In genomic region chr7:65213216-65213925, GRCm38 (mm10) we compare ENCODE assay signal across 12 mouse cellular contexts. TPM values are rescaled to one million over a fixed set of nuclear protein-coding genes. Genes with fewer than 3 reads are reported as not detected.
DNase-seq lines count a peak whose midpoint lies in the region; ATAC-seq and TF ChIP-seq lines count a peak whose summit lies in the region.
"Had no signal": no experiment of that assay in that cellular context is flagged by ENCODE, and none has a peak within 500 bp of the region (broad histone marks: within the 10 kb centered on the region; RNA-seq: fewer than 3 reads in every experiment).

No protein-coding gene starts in this region.

- H3K4me3 ChIP-seq in cerebellum, adult 2 months (replicated peaks; ENCODE audit: insufficient read depth, low read depth, low read length), result no peak overlapping the region
- no peak overlapping the region for H3K4me3 ChIP-seq in forebrain, embryonic 14.5 days (ENCODE audit: low read depth, low read length)
- H3K4me3 ChIP-seq: embryonic facial prominence, embryonic 12.5 days; midbrain, embryonic 10.5 days had no signal

- H3K4me1 ChIP-seq in cerebellum, adult 2 months (ENCODE audit: control insufficient read depth, insufficient read depth, low read length), result no peaks in the 10 kb centered on the region
- H3K4me1 ChIP-seq in forebrain, embryonic 14.5 days (ENCODE audit: control insufficient read depth, insufficient read depth, low read length), result no peaks in the 10 kb centered on the region
- H3K4me1 ChIP-seq: embryonic facial prominence, embryonic 12.5 days had no signal

- 80% methylated on average over 14 of the region's 14 CpGs for WGBS in cerebellum, adult 2 months
- WGBS in forebrain, embryonic 14.5 days, result 89% methylated on average over 14 of the region's 14 CpGs

- TF ChIP-seq POLR2A in cerebellum, adult 2 months (IDR thresholded peaks at IDR 0.05; ENCODE audit: borderline replicate concordance, insufficient read depth, low read length), result no peak

- H3K9ac ChIP-seq in forebrain, embryonic 14.5 days (ENCODE audit: low read length), result no peak overlapping the region
- H3K9ac ChIP-seq: embryonic facial prominence, embryonic 12.5 days had no signal

- DNase-seq in cerebellum, postnatal 14 days, result peak; percentile 11 to 15
- no peak for DNase-seq in cerebellum, adult 2 months
- peak; percentile 48 to 59 for DNase-seq in urinary bladder, adult 18-20 months (ENCODE audit: low spot score in 2 of 2)
- no peak for DNase-seq in urinary bladder, postnatal 10 days (ENCODE audit: low spot score)
- DNase-seq in lung, adult 18-20 months, result peak; percentile 87 to 90
- peak; percentile 67 to 70 for DNase-seq in urinary bladder, postnatal 36 days (ENCODE audit: low spot score in 2 of 2)
- DNase-seq in forebrain, embryonic 14.5 days (ENCODE audit: low spot score), result no peak
- DNase-seq: right cerebral cortex, postnatal 14 days had no signal

- H3K4me2 ChIP-seq in forebrain, embryonic 14.5 days (ENCODE audit: low read length), result no peak overlapping the region
- H3K4me2 ChIP-seq: embryonic facial prominence, embryonic 12.5 days had no signal

- no peaks in the 10 kb centered on the region for H3K27me3 ChIP-seq in cerebellum, adult 2 months (ENCODE audit: control insufficient read depth, insufficient read depth, low read length)
- no peaks in the 10 kb centered on the region for H3K27me3 ChIP-seq in forebrain, embryonic 14.5 days (replicated peaks; ENCODE audit: control insufficient read depth, insufficient read depth, low read length)
- H3K27me3 ChIP-seq: embryonic facial prominence, embryonic 12.5 days had no signal

- H3K36me3 ChIP-seq in forebrain, embryonic 14.5 days (ENCODE audit: control insufficient read depth, insufficient read depth, low read length), result no peaks in the 10 kb centered on the region
- H3K36me3 ChIP-seq: embryonic facial prominence, embryonic 12.5 days; midbrain, embryonic 10.5 days had no signal

- H3K9me3 ChIP-seq in forebrain, embryonic 14.5 days (replicated peaks; ENCODE audit: control insufficient read depth, low read length), result no peaks in the 10 kb centered on the region
- H3K9me3 ChIP-seq: embryonic facial prominence, embryonic 12.5 days; midbrain, embryonic 10.5 days had no signal

- H3K27ac ChIP-seq in cerebellum, adult 2 months (ENCODE audit: insufficient read depth, low read length), result no peak overlapping the region
- no peak overlapping the region for H3K27ac ChIP-seq in forebrain, embryonic 14.5 days (ENCODE audit: low read depth, low read length)
- H3K27ac ChIP-seq: embryonic facial prominence, embryonic 12.5 days; midbrain, embryonic 10.5 days had no signal

- no peak for ATAC-seq in forebrain, embryonic 14.5 days
- ATAC-seq in activated CD4-positive, CD25-positive, alpha-beta regulatory T cell, adult 4 months, result no peak
- ATAC-seq: hindbrain, embryonic 16.5 days had no signal

- TF ChIP-seq CTCF in cerebellum, adult 2 months (IDR thresholded peaks at IDR 0.05; ENCODE audit: borderline replicate concordance, insufficient read depth, low read depth, low read length), result no peak

RNA-seq across cellular contexts. Expression of gene Fam189a1, which starts 57.0 kb away (rescaled TPM):
- polyA plus RNA-seq in cerebellum, adult 2 months (2012; rRNA removed), result 17.1 and 17.5 TPM in 2 replicates
- polyA plus RNA-seq in forebrain, embryonic 14.5 days (2014; fragmentation: Nextera tagmentation; extraction: Ambion mirVana), result 2.6 and 4.5 TPM in 2 replicates
- polyA plus RNA-seq in activated CD4-positive, CD25-positive, alpha-beta regulatory T cell, adult 4 months (2017; shearing (Covaris generic)), result not detected

Comparison
In these comparisons a context has a peak if more than half of its experiments do, and no peak if none do; other contexts are left out.
1. DNase-seq: peak in cerebellum, postnatal 14 days (2 of 2), urinary bladder, adult 18-20 months (2 of 2), lung, adult 18-20 months (2 of 2) and urinary bladder, postnatal 36 days (2 of 2); none in cerebellum, adult 2 months (0 of 2), urinary bladder, postnatal 10 days (single experiment) and forebrain, embryonic 14.5 days (single experiment).